Mouse (Mus musculus): ENCODE results near the gene Dctn3.
"Not testable (repeated sequence)": the region's sequence is repeated elsewhere in the genome, so short reads cannot be mapped to it uniquely, and the experiment has no call there.

- TF ChIP-seq CTCF, EP300 (IDR thresholded peaks at IDR 0.05; ENCODE audit: low read depth): not testable (repeated sequence)
These were observed 26.5 kb downstream of the Dctn3 start for GRCm38 (mm10) chr4:41696452-41696851.

All from liver, postnatal 0 days (tissue).